Mouse (Mus musculus) adipocyte (in vitro differentiated cells): ENCODE measurements around the gene Ccnd3.
"Not testable (repeated sequence)": the region's sequence is repeated elsewhere in the genome, so short reads cannot be mapped to it uniquely, and the experiment has no call there.

Experiments used
- DNase-seq: peaks from one replicate; pipeline ENCODE4 v3.0.0-alpha.2; 2016; ENCODE audit warnings: low spot score

Gene Ccnd3

DNA sequence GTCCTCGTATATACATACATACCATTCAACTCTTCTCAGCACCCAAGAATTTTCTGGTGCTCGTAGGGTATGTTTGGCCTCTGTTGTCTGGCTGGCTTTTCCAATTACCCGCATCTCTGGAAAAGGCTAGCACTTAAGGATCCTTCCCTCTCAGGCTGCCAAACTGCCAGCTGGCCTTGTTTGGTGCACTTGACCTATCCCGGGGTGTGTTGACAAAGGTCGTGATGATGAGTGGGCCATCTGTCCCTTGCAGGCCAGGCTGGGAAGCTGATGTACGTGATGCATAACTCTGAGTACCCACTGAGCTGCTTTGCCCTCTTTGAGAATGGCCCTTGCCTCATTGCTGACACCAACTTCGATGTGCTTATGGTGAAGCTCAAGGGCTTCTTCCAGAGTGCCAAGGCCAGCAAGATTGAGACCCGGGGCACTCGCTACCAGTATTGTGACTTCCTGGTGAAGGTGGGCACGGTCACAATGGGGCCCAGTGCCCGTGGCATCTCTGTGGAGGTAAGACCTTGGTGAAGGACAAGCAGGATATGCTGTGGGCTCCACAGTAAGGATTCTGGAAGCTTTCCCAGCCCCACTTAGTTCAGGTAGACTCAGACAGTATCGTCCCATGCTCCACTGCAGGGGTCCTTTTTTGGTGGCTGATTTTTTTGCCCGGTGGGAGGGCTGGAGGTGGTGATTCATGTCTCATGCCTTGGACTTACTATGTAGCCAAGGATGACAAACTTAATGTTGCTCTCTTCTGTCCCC, 113.9 kb downstream of the Ccnd3 start:
- DNase-seq = no peak

DNA sequence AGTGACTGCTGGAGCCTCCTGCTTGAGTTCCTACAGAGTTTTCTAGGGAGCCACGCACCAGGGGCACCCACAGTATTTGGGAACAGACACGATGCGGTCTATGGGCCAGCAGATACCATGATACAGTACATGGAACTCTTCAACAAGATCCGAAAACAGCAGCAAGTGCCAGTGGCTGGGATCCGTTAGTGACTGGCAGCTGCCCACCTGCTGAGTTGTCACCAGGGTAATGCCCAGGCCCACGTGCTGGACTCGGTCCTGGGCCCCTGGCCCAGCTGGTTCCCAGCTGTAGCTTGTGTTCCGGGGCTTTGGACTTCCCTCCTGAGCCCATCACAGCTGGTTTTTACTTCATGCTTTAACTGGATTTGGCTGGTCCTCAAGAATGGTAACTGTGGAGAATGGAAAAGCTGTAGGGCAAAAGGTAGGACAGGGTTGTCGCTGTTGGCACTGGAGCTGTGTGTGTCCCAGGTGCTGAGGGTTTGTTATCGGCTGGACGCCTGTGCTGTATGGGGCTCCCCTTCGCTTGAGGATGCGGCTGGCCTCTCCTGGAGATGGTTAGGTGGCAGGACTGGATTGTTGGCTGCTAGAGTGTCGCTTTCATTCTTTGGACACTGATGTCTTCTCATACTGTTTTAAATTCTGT, 118.2 kb downstream of the Ccnd3 start:
- DNase-seq = no peak

- DNase-seq = not testable (repeated sequence)
These were observed 119.7 kb downstream of the Ccnd3 start for GRCm38 (mm10) chr17:47624572-47624971.

DNA sequence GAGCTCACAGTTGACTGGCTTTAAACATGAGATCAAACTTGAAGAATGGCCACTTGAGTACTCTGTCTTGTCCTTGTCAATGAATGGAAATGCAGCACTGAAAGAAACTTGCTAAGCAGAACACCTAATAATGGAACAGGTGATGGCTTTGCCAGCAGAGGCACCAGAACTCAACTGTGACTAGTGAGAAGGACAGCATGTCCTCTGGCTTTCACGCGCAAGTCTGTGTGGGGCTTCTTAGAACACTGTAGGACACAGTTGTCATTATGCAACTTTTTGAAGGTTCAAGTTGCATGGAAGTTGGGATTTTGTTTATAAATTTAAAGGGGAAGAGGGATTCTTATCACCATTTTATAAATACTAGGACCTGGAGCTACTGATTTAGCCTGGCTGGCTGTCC, 120.2 kb downstream of the Ccnd3 start:
- DNase-seq = no peak

DNA sequence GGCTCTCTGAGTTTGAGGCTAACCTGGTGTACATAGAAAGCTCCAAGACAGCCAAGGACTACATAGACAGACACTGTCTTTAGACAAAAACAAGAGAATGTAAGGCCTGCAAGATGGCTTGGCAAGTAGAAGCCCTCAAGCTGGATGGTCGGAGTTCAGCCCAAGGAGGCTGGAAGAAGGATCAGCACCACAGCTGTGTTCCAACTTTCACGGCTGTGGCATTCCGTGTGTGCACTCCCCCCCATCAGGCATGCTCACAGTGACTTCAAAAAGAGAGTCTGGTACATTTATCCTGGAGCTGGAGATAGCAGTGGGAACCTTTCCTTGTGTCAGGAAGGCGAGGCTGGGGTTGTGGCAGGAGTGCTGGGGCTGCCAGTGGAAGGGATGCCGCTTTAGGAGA, 121.2 kb downstream of the Ccnd3 start:
- no peak for DNase-seq

DNA sequence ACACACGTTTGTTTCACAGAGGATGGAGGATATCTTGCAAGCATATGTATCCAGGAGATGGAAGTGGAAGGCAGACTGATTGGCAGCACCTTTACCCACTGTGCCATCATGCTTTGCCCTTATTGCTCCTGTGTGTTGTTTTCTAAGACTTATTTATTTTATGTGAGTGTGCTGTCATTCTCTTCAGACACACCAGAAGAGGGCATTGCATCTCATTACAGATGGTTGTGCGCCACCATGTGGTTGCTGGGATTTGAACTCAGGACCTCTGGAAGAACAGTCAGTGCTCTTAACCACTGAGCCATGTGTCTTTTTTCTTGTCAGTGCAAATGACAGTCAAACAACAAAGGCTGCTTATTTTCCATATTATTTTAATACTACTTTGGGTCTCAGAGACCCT, 122.9 kb downstream of the Ccnd3 start:
- DNase-seq = no peak

DNA sequence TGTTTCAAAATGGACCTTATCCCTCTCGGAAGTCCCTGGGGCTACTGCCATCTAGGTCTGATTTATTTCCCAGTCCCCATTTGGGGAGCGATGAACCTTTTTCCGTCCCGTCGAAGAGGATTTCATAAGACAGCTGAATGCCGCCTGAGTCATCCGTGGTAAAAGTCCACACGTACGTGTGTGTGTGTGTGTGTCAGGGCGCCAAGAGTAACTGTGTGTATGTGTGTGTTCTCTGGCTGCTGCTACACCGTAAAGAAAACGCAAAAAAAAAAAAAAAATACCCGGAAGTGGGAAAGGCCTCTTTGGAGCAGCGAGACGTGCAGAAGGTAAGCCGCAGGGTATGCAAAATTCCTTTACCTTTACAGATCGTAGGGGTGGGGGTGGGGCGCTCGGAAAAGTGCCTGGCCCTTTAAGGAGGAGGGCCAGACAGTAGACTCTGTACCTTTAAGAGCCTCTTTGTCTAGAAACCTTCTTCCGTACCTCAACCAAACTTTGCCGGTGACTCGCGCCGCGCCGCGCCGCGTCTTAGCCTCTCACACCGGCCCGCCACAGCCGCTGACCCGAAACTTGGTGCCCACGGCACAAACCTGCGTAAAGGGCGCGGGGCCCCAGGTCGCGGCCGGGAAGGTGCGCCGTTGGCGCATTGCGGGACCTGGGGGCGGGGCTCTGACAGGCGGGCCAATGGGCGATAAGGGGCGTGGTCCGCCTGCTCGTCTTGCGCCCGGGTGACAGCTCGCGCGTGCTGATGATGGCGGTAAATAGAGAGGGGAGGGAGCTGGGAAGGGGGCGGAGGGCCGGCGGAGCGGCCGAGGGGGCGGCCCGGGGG, 124.2 kb downstream of the Ccnd3 start:
- peak; percentile 95 for DNase-seq

GRCm38 (mm10) chr17:47629717-47630677, 125.1 kb downstream of the Ccnd3 start:
- no peak for DNase-seq

DNA sequence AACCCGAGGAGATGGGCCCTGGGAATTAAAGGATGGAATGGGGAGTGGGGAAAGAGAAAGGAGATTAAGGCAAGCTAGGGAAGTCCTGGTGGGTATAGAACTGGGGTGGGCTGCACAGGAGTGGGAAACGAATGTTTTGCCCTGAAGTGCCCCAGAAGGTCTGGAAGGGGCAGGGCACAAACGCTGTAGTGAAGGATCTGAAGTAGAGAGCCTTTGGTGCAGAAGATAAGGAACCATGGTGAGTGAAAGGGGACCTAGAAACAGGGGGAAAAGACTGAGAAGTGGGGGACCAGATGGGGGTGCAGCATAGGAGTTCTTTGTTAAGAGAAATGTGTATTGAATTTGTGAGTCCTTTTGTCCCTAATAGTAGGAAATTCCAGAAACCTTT, 125.8 kb downstream of the Ccnd3 start, which contains the start of gene Usp49:
Gene Usp49 (plus strand): TSS at position 13 of the 388 bp plus-strand sequence.
- DNase-seq = no peak

- no peak for DNase-seq
These were observed 127.5 kb downstream of the Ccnd3 start for GRCm38 (mm10) chr17:47632181-47632840.

DNA sequence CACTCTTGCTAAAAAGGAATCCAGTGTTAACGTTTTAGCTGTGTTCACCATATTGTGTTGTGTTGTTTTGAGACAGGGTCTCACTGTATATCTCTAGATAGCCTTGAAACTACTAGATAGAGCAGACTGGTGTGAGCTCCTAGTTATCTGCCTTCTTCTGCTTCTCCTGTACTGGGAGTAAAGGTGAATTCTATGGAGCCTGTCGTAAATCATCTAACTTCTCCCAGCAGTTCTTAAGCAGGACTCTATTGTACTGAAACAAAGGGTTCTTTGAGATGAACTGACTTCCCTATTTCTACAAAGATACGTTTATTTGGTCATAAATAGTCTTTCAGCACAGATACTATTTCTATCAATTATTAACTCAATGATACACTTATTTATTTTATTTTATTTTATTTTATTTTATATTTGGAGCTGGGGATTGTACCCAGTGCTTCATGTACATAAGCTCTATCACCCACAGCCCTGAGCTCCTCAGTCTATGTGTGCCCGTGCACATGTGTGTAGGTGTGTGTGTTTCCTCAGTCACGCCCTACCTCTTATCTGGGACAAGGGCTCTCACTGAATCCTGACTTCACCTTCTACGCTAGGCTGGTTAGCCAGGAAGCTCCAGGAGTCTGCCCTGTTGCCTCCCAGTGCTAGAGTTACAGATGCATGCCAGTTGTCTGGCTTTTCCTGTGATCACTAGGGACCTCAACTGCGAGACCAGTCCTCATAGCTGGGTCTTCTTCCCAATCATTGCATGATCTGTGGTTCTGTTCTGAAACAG, 129.3 kb downstream of the Ccnd3 start:
- no peak for DNase-seq

GRCm38 (mm10) chr17:47642992-47643391, 138.1 kb downstream of the Ccnd3 start:
- no peak for DNase-seq

- peak; percentile 74 for DNase-seq
These were observed 141.8 kb downstream of the Ccnd3 start for GRCm38 (mm10) chr17:47646683-47647082.

GRCm38 (mm10) chr17:47648966-47649365, 144.1 kb downstream of the Ccnd3 start:
- no peak for DNase-seq
